Mouse (Mus musculus): ENCODE results near the gene Sema3g.

- TF ChIP-seq CTCF (conservative IDR thresholded peaks at IDR 0.05; ENCODE audit: insufficient read depth, insufficient read length, low read depth, low read length) (no peak), POLR2A (IDR thresholded peaks at IDR 0.05; ENCODE audit: low read depth, low read length) (no peak)
Observed at GRCm38 (mm10) chr14:31207070-31207830, 10.4 kb upstream of the Sema3g start.
